Mouse (Mus musculus) heart, embryonic 10.5 days (tissue): Measurements from ENCODE around the gene Notum. TPM values are rescaled to one million over a fixed set of nuclear protein-coding genes. Genes with fewer than 3 reads are reported as not detected.

Source experiments
- DNase-seq: peaks from one replicate; pipeline ENCODE4 v3.0.0-alpha.2; 2017; ENCODE audit warnings: low spot score
- H3K27ac ChIP-seq: fragments of 300-500 bp; sonication (generic); 2 replicates; pipeline ENCODE4 v1.5.1; 2016; ENCODE audit warnings: mild to moderate bottlenecking
- H3K27me3 ChIP-seq: fragments of 300-500 bp; sonication (generic); 2 replicates; pipeline ENCODE4 v1.6.1; 2016; ENCODE audit warnings: mild to moderate bottlenecking; ENCODE audit not compliant: poor library complexity, insufficient read depth, severe bottlenecking
- H3K36me3 ChIP-seq: fragments of 300-500 bp; sonication (generic); 2 replicates; pipeline ENCODE4 v1.6.1; 2016; ENCODE audit warnings: mild to moderate bottlenecking, moderate library complexity
- H3K4me1 ChIP-seq: fragments of 300-500 bp; sonication (generic); 2 replicates; pipeline ENCODE4 v1.6.1; 2016; ENCODE audit warnings: mild to moderate bottlenecking
- H3K4me3 ChIP-seq: fragments of 300-500 bp; sonication (generic); 2 replicates; pipeline ENCODE4 v1.5.1; 2016; ENCODE audit warnings: mild to moderate bottlenecking, moderate library complexity
- H3K9me3 ChIP-seq: fragments of 300-500 bp; sonication (generic); 2 replicates; pipeline ENCODE4 v1.6.1; 2016; ENCODE audit warnings: mild to moderate bottlenecking, moderate library complexity
- WGBS: fragments of 180-500 bp; shearing (Covaris S2); methylation state at CpG from one replicate; pipeline ENCODE4 v1.1.7; 2016; 5-methylcytosine and 5-hydroxymethylcytosine counted together
- polyA plus RNA-seq: library from polyadenylated mRNA; unstranded; fragments of >200 nt; fragmentation: Nextera tagmentation; extraction: Ambion mirVana; gene quantifications from 2 replicates; pipeline ENCODE4 v1.2.1, GENCODE M21; 2016

Gene Notum
- polyA plus RNA-seq, 1 experiment from 2014 or later: 5.8 TPM

DNA sequence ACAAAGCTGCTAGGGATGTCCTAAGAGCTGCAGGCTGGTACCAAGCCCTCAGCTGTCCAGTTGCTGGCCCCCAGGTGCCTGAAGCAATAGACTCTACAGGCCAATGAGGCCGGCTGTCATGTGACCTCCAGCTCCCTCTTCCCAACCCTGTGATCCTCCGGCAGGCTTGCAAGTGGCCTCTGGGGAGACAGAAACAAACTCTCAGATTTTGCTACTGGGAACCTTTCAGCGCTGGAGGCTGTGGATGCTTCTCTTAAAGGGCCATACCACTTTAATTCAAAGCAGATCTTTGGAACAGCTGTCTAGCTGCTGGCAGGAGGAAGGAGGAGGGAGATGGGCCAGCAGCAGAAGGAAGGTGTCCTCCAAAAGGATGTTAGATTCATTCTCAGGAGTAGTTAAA lies 5.6 kb upstream of the Notum start:
- Histone ChIP-seq H3K4me3 (no peak overlapping the region), H3K27ac (peak overlapping the region; percentile 29; the same call in 1 of the 2 replicates), H3K9me3 (no peaks in the 10 kb centered on the region), H3K4me1 (peaks cover 15% of the 10 kb centered on the region), H3K36me3 (no peaks in the 10 kb centered on the region), H3K27me3 (peaks cover 50% of the 10 kb centered on the region)
- WGBS: 3% methylated on average over 3 of the region's 3 CpGs
- DNase-seq: peak; percentile 86

DNA sequence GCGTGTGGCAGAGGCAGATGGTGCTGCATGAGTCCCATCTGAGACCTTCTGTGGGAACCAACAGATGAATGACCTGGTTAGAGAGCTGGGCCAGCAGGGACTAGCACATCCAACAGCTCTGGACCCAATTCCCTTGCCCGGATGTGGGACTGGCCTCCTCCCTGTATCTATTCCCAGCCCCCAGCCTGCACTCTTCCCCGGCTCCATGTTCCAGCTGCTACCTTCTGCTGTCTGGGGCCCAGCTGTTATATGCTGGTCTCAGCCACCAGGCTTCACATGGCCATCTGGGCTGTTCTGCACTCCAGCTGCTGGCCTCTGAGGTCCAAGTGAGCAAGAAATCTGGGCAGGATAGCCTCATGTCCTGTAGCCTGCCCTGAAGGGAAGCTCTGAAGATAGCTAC lies 4.4 kb upstream of the Notum start:
- Histone ChIP-seq H3K27ac (no peak overlapping the region), H3K9me3 (no peaks in the 10 kb centered on the region), H3K27me3 (peaks cover 62% of the 10 kb centered on the region), H3K4me3 (no peak overlapping the region), H3K36me3 (no peaks in the 10 kb centered on the region), H3K4me1 (peaks cover 27% of the 10 kb centered on the region)
- WGBS: 69% methylated on average over 3 of the region's 3 CpGs
- no peak for DNase-seq

DNA sequence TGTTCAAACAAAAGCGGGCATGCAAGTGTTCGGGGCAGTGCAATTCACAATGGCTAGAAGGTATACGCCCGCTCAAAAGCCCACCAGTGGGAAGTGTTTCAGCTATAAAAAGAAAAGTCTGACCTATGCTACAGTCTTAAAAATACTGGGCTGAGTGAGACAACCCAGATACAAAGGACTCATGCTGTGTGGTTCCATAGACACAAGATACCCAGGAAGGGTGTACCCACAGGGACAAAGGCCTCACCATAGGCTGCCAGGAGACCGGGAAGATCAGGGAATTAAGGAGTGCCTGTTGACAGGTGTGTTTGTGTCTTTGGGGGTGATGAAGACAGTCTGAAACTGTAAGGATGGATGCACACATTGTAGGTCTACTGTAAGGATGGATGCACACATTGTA lies 2.7 kb upstream of the Notum start:
- 86% methylated on average over 5 of the region's 5 CpGs for WGBS
- no peak overlapping the region for H3K27ac ChIP-seq
- DNase-seq: no peak
- no peaks in the 10 kb centered on the region for H3K36me3 ChIP-seq
- H3K27me3 ChIP-seq: peaks cover 79% of the 10 kb centered on the region
- H3K4me3 ChIP-seq: no peak overlapping the region
- H3K9me3 ChIP-seq: no peaks in the 10 kb centered on the region
- H3K4me1 ChIP-seq: peaks cover 44% of the 10 kb centered on the region

DNA sequence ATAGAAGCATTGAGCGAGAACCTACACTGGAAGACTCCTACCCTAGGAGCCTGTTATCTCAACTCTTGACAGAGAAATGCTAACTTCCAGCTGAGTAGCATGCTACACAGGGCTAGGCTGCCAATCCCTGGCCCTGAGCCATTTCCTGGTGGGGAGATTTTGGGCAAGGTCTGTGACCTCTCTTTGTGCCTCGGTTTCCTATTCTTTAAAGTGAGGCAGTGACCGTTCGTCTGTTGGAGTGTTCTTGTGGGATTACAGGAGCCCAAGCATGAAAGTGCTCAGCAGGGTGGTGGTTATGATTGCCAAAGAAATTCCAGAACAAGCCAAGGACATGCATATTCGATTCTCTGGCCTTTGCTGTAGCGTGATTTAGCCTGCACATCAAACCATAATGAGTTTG lies 1.8 kb upstream of the Notum start:
- Histone ChIP-seq H3K4me3 (no peak overlapping the region), H3K9me3 (no peaks in the 10 kb centered on the region), H3K27ac (no peak overlapping the region), H3K36me3 (no peaks in the 10 kb centered on the region), H3K27me3 (peaks cover 89% of the 10 kb centered on the region), H3K4me1 (peaks cover 44% of the 10 kb centered on the region)
- no peak for DNase-seq
- WGBS: 56% methylated on average over 6 of the region's 6 CpGs

DNA sequence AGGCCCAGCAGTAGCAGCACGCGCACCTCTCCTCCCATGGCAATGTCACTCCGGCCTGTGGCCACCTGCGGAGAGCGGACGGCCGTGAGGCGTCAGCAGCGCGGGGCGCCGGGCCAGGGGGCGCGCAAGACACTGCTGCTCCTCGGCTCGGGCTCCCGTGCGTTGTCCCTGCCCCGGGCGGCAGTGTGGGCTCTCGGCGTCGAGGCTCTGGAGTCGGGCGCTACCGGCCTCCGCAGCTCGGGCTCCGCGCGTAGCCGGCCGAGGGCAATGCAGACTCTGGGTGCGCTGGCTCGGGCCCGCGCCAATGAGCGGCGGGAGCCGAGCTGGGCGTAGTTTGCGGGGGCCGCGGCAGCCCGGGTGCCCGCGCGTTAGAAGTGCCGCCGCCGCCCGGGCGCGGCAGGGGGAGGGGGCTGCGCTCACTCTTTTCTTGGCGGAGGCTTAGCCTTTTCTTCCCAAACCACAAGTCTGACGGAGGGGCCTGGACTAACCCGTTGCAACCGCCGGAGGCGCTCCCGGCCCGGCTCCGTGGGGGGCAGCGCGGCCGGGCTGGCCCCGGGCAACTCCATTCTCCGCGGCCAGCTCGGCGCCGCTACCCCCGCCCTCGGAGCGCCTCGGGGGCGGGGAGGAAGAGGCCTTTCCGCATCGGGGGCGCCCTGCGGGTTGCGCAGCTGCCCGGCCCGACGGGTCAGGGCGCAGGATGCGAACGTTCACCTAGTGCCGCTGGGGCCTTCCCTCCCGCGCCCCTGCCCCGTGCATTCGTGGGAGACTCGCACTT lies 487 bp downstream of the Notum start:
- Histone ChIP-seq H3K36me3 (no peaks in the 10 kb centered on the region), H3K27me3 (peaks cover 98% of the 10 kb centered on the region), H3K9me3 (no peaks in the 10 kb centered on the region), H3K4me1 (peaks cover 36% of the 10 kb centered on the region), H3K4me3 (peak overlapping the region; percentile 64), H3K27ac (peak overlapping the region; percentile 67)
- no peak for DNase-seq
- WGBS: under 1% methylated on average over 95 of the region's 95 CpGs

DNA sequence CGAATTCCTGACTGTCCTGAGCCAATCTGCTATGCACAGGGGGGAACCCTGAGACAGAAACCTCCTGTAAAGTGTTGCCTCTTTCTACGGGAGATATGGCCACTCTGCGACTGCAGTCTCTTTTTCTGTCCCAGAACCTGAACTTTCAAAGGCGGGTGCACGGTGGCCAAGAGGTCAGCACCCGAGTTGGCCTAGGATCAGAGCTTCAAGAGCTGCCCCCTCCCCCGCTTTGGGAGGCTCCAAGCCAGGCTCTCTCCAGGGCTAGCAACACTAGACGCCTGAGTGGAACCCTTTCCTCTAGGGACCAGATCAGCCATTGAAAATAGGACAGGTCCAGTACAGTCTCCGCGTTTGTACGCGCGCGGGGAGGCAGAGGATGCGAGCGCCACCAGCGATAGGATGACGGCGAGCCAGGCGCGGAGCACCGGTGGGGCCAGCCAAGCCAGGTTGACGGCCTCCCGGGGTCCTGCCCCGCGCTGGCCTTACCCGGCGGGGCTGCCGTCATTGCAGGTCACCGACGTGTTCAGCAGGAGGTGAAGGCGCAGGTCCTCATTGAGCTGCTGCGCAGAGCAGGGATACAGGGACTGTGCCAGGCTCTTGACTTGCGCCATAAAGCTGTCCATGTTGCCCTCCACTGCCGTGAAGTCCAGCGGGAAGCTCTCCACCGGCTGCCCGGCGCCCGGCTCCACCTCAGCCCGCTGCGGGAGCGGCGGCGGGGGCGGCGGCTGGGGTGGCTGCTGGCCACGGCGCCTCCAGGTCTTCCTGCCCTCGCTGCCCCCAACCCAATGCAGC lies 1.3 kb downstream of the Notum start:
- Histone ChIP-seq H3K36me3 (no peaks in the 10 kb centered on the region), H3K4me3 (peak overlapping the region; percentile 64), H3K27ac (peak overlapping the region; percentile 67; the same call in 1 of the 2 replicates), H3K27me3 (peaks cover 92% of the 10 kb centered on the region), H3K4me1 (peaks cover 33% of the 10 kb centered on the region), H3K9me3 (no peaks in the 10 kb centered on the region)
- WGBS: 2% methylated on average over 50 of the region's 50 CpGs
- no peak for DNase-seq

DNA sequence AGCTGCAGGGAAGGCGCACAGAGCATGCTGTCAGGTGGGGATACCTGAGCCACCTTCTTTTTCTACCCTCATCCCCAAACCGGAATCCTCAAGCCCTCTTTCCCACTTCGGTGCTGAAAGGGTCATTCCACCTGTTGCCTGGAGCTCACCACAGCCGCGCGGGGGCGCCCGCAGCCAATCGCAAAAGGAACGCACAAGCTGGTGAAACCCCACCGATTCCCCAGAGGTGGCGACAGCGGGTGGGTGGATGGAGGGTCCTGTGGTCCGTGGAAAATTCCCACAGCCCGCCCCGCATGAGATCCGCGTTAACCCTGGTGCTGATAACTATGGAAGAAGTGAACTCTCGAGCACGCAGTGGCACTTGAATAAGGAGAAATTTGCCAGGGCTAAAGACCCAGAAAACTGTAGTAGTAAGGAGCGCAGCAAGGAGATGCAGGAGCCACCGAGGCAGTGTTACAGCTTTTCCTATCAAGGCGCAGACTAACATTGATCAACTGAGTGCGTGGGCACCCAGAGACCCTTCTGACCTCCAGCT lies 2.0 kb downstream of the Notum start:
- peaks cover 33% of the 10 kb centered on the region for H3K4me1 ChIP-seq
- WGBS: 3% methylated on average over 24 of the region's 24 CpGs
- H3K27ac ChIP-seq: 0 out of 2 replicates have a peak overlapping the region, but pooled peaks have one; percentile 29
- no peaks in the 10 kb centered on the region for H3K9me3 ChIP-seq
- peaks cover 91% of the 10 kb centered on the region for H3K27me3 ChIP-seq
- peak; percentile 92 for DNase-seq
- H3K4me3 ChIP-seq: peak overlapping the region; percentile 64
- H3K36me3 ChIP-seq: no peaks in the 10 kb centered on the region

DNA sequence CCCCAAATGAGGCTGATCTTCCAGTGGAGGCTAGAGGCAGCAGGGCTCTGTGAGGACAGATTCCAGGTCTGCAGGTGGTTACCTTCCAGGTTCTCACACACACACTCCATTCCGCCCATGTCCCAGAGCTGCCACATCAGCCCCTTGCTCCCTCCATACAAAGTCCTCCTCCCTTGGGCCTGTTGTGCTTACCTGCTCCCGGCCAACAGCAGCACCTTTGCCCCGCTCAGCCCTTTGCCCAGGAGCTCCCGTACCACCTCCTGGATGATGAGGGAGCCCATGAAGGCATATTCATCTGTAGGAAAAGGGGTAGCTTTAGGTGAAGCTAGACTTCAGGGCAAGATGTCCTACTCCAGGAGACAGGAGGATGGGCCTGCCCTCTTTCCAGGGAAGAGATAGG lies 3.7 kb downstream of the Notum start:
- DNase-seq: no peak
- no peaks in the 10 kb centered on the region for H3K9me3 ChIP-seq
- 78% methylated on average over 4 of the region's 4 CpGs for WGBS
- H3K27me3 ChIP-seq: peaks cover 76% of the 10 kb centered on the region
- H3K4me1 ChIP-seq: peaks cover 33% of the 10 kb centered on the region
- no peaks in the 10 kb centered on the region for H3K36me3 ChIP-seq
- no peak overlapping the region for H3K27ac ChIP-seq
- H3K4me3 ChIP-seq: no peak overlapping the region

DNA sequence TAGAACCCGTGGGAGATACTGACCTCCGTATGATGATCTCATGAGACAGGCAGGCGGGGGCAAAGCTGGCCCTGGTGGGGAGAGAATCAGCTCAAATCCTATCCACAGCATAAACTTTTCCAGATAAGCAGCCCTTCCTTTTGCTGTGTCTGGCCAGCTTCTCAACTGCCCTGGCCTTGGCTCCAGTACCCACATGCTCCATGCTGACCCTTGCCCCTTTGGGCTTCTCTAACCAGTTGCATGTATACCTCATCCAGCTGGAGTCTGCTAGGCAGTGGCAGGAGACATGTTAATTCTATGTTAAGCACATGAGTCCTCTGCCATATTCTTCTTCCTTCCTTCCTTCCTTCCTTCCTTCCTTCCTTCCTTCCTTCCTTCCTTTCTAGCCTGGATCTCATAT lies 6.2 kb downstream of the Notum start:
- peaks cover 14% of the 10 kb centered on the region for H3K4me1 ChIP-seq
- no peak overlapping the region for H3K27ac ChIP-seq
- no peaks in the 10 kb centered on the region for H3K9me3 ChIP-seq
- no peak overlapping the region for H3K4me3 ChIP-seq
- WGBS: 61% methylated on average over 3 of the region's 3 CpGs
- DNase-seq: no peak
- peaks cover 51% of the 10 kb centered on the region for H3K27me3 ChIP-seq
- no peaks in the 10 kb centered on the region for H3K36me3 ChIP-seq

DNA sequence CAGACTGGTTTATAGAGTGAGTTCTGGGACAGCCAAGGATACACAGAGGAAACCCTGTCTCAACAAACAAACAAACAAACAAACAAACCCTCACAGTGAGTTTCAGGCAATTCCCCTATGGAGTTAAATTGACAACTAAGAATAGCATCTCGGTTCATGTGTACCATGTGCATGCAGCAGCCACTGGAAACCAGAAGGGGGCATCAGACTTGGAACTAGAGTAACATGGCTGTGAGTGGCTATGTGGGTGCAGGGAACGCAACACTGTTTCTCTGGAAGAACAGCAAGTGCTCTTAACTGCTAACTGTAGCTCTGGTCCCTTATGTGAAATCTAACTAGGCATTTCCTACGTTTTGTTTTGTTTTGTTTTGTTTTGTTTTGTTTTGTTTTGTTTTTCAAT lies 9.1 kb downstream of the Notum start:
- DNase-seq: no peak
- H3K4me1 ChIP-seq: peaks cover 19% of the 10 kb centered on the region
- no peak overlapping the region for H3K27ac ChIP-seq
- 63% methylated on average over 3 of the region's 3 CpGs for WGBS
- H3K27me3 ChIP-seq: peaks cover 27% of the 10 kb centered on the region
- no peaks in the 10 kb centered on the region for H3K9me3 ChIP-seq
- H3K36me3 ChIP-seq: no peaks in the 10 kb centered on the region
- H3K4me3 ChIP-seq: no peak overlapping the region

DNA sequence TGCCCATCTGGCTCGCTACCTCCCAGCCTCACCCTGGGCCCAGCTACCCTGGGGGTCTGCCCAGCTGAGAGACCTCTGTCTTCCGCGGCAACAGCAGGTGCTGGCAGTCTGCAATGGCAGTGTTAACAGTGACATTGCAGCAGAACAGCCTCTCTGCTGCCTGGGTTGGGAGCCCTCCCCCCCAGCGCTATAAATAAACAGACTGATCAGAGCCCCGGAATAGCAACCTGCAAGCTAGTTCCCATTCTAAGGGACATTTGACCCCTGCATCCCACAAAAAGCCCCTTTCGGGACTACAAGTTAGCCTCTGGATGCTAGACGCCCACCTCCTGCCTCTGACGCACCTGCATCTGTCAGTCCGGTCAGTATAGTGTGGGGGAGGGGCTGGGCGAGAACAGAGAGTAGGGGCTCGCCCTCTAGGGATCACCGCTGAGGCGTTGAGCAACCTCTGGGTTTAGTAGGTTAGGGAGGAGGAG lies 12.9 kb downstream of the Notum start, which contains the start of gene Myadml2:
Myadml2 (minus strand) TSS at position 158 of the 476 bp plus-strand sequence.
- no peaks in the 10 kb centered on the region for H3K9me3 ChIP-seq
- WGBS: 3% methylated on average over 13 of the region's 13 CpGs
- no peaks in the 10 kb centered on the region for H3K36me3 ChIP-seq
- H3K4me3 ChIP-seq: peak within 1 kb of the TSS; percentile 57
- peaks cover 8% of the 10 kb centered on the region; the same call in 1 of the 2 replicates for H3K27me3 ChIP-seq
- peaks cover 26% of the 10 kb centered on the region for H3K4me1 ChIP-seq
- H3K27ac ChIP-seq: peak within 1 kb of the TSS; percentile 88
- DNase-seq: no peak

DNA sequence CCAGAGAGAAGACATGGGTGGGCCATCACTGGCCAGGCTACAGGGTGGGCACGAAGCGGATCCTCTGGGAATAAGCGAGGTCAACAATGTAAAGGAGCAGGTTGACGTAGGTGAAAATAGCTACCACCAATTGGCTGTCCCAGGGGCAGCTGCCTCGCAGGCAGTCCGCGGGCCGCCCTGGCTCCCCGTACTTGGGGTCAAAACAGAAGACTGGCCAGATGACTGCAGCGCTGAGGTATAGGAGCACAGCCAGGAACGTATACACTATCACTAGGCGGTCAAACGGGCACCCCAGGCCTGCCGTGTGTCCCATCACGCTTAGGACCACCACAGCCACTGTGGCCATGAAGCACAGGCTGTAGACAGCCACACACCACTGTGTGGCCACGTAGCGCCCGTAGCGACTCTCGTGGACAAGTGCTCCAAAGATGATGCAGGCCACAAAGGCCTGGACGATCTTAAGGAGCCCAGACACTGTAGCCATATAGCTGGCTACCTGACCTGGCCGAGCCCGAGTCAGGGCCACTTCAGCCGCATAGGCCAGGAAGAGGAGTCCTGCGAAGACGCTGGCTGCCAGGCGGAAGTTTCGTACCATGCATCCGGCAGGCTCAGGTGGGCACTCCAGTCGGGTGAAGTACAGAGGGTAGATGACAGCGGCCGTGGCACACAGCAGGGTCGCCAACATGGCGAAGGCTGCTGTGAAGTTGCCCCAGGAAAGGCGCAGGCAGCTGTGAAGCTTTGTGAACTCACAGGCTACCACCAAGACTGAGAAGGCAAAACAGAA lies 13.7 kb downstream of the Notum start:
- peak; percentile 75 for DNase-seq
- H3K36me3 ChIP-seq: no peaks in the 10 kb centered on the region
- WGBS: 66% methylated on average over 35 of the region's 35 CpGs
- peaks cover 34% of the 10 kb centered on the region for H3K4me1 ChIP-seq
- H3K9me3 ChIP-seq: no peaks in the 10 kb centered on the region
- peak overlapping the region; percentile 57 for H3K4me3 ChIP-seq
- H3K27ac ChIP-seq: peak overlapping the region; percentile 88
- H3K27me3 ChIP-seq: peaks cover 14% of the 10 kb centered on the region; the same call in 1 of the 2 replicates
